Mouse (Mus musculus) activated CD4-positive, CD25-positive, alpha-beta regulatory T cell, adult 4 months (primary cell): ENCODE data around the gene Gm20388. TPM values are rescaled to one million over a fixed set of nuclear protein-coding genes. Genes with fewer than 3 reads are reported as not detected.

ENCODE experiments used
- ATAC-seq: one replicate; pipeline ENCODE4 v1.8.0; 2017
- polyA plus RNA-seq, 2 experiments: library from polyadenylated mRNA; unstranded; fragments of 100-300 nt; shearing (Covaris generic); gene quantifications; one replicate each; pipeline ENCODE4 v1.2.1; 2017

The Gm20388 gene
- polyA plus RNA-seq, 2 experiments from 2014 or later = 9.9 to 12.3 TPM

DNA sequence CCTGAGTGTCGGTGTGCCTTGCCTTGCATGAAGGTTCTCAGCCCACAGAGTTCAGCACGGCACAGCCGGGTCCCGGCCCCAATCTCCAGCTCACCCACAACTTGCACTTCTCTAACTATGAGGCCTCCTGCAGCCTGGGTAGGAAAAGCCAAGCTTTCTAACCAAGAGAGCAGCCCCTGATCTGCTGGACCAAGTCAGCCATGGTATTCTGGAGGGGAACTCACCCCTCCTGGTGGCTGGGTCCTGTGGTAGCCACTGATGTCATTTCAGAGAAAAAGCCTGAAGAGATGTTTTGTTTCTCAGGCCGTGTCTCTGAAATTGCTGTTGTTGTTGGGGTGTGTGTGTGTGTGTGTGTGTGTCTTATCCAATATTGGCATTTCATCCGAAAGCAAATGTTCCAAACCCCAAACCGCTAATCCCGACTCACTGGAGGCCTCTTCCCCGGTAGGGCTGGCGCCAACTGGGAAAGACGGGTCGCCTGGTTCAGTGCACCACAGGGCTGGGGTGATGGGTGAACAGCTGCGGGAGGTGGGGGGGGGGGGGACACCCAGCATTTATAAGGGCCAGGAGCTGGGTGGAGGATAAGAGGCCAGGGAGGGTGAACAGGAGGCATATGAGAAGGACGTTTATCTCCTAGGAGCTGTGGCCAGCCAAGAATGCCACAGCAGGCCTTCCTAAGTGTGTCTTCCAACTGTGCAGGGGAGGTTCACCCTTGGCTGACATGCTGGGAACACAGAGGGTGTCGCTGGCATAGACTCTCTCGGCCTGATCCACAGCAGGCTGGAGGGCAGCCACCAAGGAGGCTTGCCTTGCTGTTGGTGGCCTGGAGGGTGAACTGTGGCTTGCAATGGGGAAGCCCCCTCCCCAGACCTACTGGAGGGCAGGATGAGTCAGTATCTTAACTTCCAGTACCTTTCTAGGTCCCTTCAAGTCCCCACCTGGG lies 1286.4 kb downstream of the Gm20388 start:
- no peak for ATAC-seq

DNA sequence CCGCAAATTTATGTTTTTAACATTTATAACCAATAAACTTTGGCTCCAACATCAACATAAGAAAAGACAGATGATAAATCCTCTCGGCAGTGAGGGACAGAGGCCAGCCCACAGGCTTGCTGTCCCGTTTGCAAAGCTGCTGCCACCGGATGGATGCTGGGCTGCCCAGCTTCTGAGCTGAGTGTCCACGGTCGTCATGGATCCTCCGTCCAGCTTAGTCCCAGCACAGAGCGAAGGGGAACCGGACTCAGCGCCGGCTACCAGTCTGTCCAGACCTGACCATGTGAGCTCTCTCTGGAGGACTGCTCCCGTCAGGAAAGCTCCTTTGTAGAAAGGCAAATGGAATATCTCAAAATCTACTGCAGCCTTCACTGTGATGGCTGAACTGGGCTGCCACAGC lies 1289.4 kb downstream of the Gm20388 start:
- no peak for ATAC-seq

DNA sequence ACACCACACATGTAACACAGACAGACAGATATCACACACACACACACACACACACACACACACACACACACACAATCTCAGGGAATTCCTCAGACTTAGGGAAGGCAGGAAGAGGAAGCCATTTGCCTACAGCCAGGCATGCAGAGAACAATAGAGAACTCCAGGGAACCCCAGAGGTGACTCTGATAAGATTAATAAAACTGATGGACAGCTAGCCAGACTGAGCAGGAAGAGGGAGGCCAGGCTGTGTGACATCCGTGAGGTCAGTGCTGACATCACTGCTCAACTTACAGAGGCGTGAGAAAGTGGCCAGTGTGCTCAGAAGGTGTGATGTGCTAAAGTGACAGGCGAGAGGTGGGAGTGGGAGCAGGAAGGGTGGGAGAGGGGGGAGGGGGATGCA lies 1290.3 kb downstream of the Gm20388 start:
- ATAC-seq = no peak

DNA sequence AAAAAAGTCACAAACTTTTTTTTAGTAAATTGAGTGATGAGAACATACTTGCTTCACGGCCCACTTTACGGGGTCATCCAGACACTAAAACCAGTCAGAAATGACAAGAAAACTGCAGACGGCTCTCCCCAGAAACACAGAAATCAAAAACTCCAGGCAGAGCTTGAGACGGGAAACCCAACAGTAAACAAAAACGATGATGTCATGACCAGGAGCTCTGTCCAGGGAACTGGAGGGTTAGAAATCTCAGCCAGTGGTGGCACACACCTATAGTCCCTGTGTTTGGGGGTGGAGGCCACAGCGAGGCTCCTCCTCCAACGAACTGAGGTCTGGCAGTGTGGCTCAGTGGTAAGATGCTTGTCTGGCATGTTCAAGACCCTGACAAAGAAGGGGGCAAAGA lies 1291.0 kb downstream of the Gm20388 start:
- no peak for ATAC-seq

DNA sequence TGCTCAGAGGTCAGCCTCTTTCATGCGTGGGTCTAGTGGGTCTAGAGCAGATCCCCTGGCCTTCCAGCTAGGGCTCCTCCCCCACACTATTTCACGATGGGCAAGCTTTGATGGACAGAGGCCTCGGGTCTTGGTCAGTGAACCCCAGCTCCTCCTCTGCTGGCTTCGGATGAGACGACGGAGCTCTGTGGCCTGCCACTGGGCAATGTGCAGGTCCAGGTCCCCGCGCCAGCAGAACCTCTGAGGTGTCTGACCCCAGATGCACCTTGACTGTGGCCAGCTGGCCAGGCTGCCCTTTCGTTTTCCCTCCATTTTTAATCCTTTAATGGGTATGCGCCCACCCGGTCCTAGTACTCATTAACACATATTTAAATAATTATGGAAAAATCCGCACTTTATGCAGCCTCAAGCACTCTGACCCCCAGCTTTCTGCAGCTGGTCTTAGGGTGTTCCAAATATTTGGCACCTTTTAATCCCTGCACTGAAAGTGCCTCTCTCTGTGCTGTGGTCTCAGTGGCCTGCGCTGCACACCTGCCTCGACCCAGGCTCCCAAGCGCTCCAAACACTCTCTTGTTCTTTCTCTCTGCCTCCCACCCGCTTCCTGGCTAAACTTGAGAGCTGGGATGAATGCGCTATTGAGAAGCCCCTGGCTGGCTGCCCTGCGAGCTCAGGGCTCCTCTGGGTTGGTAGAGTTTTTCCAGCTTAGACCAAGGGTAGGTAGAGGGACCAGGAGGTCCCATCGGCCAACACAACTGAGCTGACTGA lies 1293.2 kb downstream of the Gm20388 start:
- no peak for ATAC-seq

DNA sequence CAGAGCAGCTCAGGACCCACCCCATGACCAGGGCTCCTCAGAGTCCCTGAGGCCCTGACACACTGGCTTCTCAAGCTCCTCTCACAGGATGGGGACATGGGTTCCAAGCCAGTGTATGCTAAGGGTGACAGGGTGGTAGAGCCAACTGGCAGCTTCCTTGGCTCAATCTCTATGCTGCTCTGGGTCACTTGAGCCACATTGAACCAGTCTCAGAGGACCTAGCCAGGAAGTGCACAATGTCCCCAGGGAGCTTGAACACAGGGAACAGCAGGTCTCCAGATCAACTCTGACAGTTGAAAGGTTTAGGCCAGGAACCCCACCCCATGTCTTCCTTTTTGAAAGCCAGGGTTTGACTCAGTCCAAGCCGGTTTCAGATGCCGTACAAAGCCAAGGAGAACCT lies 1296.5 kb downstream of the Gm20388 start:
- ATAC-seq = no peak

DNA sequence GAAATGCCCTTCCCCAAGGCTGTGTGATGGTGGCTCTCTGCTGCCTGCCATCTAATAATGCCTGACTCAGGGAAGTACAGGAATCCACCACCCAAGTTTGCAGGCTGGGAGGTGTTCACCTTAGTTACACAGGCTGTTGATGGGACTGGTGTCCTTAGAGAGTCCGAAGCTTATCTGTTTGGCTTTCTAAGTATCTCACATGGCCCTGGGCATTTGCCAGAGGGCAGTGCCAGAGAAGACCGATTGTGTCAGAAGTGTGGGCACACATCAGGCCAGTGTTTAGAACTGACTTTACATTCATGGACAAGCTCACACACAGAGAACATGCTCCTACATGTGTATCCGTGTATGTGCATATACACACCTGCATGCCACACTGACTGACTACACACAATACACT lies 1300.0 kb downstream of the Gm20388 start:
- no peak for ATAC-seq

DNA sequence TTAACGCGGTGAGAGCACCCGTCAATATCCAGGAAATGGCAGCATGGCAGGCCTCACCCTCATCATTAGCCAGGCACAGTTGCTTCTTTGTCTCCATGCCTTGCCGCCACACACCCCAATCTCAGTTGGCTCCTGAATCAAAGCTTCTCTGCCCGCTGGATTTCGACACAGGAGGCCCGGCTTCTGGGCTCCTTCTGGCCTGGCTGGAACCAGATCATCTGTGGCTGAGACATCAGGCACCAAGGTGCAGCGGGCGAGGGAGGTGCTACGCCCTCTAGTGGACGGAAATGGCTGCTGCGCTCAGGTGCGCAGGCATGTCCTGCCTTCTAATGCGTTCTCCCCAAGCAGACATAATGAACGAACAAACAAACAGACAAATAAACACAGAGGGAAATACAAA lies 1302.6 kb downstream of the Gm20388 start:
- ATAC-seq = no peak

DNA sequence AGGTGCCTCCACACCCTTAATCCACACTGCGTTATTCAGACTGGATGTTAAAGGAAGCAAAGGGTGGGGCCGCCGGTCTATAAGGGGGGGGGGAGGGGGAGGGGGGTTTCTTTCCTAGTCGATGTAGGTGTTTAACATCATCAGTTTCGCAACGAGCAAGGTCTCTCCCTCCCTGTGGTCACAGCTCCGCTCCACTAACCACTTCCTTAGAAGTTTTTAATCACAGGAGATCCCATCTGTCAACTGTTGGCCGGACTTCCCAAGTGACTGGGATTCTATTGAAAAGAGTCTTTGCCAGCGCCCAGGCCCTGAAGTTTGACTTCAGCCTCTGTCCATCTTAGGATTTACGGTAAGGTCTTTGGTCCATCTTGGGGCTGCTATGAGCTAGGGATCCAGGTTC lies 1303.0 kb downstream of the Gm20388 start:
- ATAC-seq = no peak

DNA sequence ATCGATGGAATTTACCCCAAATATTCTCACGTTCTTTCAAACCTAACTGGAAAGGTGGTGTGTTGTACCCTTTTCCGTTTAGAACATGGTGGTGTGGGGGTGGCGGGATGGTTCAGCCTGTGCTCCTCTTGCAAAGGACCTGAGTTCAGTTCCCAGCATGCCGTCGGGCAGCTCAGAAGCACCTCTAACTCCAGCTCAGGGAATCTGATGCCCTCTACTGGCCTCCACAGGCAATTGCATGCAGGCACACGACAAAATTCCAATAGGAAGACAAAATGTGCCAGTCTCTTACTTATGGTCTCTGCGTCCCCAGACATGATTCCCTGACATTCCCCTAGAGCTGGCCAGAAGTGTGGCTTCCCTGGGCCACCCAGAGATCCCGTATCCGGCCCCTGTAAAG lies 1304.3 kb downstream of the Gm20388 start:
- no peak for ATAC-seq

DNA sequence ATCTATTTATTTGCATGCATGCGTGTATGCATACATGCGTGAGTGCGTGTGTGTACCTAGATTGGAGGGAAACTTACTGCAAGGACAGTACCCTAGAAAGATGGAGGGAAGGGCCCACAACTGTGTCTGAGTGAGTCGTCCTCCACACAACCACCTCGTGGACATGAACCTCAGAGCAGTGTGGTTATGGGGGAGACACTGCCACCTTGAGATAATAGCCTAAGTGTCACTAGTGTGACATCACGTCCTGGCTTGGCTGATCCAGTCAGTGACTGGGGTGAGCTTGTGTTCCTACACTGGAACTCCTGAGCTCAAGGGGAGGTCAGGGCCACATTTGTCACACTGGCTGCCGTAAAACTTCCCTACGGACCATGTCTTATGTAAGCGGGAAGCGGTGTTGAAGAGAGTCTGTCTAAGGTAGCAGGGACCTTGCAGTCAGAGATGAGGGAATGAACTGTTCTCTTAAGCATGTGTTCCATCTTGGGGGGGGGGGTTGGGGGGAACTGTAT lies 1305.9 kb downstream of the Gm20388 start:
- no peak for ATAC-seq

DNA sequence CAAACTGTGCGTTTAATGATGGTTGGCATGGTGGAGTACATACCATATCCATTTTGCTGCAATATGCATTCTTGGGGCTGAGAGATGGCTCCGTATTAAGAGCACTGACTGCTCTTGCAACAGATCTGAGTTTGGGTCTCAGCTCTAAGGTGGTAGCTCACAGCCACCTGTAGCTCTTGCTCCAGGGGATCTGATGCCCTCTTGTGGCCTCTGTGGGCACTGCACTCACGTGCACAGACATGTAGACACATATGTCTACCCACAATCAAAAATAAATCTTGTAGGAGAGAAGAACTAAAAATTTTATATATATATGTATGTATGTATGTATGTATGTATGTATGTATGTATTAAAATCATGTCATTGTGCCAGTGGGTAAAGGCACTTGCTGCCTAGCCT lies 1307.8 kb downstream of the Gm20388 start:
- ATAC-seq = no peak

DNA sequence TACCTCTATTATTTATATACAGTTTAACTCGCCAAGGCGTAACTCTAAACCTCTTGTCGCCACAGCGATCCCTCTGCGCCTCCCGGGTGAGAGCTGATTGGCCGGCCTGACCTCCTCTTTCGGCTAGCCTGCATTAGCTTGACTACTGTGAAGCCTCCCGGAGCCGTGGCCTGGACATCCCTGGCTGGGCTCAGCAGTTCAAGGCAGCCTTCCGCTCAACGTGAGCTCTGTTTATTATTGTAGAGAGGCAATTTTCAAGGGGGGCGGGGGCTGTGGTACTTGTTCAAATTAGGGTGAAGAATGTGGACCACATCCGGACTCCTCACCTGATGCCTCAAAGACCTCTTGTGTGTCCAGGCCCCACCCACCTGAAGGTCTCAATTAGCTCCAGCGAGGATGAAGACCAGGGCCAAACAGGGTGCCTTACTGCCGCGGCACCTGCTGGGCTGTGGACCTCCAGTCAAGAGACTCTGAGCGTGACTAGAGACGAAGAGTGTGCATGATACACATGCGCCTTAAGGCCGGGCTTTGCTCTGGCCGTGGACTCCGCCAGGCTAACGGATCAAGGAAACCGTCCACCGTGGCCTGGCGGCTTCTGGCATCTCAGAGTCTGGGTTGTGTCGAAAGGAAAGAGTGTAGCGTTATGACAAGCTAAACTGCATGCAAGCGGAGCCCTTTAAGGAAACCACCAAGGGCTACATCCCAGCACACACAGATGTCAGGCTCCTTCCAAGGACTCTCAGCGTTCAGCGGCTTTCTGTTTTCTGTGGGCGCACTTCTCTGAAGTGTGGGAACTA lies 1309.7 kb downstream of the Gm20388 start:
- ATAC-seq = no peak

DNA sequence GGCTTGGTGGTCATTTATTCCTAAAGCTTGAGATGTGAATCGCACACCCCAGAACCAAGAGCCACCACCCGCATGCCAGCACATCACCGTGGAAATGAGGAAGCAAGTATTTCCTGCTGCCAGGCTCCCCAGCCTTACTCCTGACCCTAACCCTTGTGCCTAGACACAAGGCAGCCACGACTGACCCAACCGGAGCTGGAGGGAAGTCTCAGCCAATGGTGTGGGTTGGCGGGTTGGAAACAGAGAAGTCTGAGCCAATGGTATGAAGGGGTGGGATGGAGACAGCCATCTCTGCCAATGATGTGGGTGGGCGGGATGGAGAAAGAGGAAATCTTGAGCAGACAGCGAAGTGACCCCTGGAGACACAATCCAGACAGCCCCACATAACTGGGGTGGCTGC lies 1314.1 kb downstream of the Gm20388 start:
- ATAC-seq = no peak

DNA sequence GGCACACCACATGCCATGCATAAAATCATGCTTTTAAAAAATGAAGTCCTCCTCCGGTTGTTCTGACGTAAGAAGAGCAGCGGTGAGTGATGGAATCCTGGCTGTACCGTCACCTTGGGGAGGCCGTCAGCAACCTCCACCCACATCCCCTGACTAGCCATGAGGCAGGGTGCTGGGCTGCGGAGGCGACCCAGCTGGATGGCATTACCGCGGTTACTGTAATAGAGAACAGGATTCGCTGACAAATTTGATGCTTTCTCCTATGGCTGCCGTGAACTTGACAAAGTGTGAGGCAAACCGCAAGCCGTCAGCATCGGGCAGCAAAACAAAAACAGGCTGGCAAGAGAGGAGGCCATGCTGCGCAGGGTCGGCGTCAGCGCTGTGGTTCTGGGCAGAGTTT lies 1317.1 kb downstream of the Gm20388 start:
- ATAC-seq = no peak

DNA sequence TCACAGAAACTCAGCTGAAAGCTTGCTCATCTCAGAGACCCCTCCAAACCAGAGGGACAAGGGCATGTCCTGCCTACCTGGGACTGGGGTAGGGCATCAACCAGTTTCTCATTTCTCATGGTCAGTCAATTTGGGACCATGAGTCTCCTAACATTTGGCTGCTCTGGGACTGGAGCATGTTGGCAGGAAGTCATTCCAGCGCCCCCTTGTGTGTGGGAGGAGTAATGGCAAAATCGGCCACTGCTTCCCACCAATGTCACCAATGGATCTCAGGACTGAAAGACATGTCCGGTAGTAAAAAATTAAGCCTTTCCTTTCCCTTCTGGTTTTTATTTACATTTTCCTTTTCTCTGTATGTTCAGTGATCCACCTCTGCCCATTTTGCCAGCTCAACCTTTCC lies 1318.3 kb downstream of the Gm20388 start:
- no peak for ATAC-seq

DNA sequence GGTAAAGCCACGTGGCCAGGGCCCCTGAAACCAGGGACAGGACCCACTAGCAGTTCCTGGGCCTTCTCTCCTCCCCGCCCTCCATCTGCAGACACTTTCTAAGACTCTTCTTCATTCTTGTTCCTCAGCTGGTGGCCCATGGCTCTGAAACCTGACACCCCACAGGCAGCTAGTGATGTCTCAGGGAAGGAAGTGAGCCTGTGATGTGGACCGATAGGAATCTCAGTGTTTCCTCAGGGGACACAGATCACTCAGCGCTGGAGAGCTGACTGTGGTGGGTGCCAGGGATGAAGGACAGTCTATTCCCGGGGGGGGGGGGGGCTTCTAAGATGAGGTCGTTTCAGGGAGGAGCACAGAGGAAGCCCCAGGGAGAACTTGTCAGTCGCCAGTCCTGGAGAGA lies 1318.9 kb downstream of the Gm20388 start:
- no peak for ATAC-seq

DNA sequence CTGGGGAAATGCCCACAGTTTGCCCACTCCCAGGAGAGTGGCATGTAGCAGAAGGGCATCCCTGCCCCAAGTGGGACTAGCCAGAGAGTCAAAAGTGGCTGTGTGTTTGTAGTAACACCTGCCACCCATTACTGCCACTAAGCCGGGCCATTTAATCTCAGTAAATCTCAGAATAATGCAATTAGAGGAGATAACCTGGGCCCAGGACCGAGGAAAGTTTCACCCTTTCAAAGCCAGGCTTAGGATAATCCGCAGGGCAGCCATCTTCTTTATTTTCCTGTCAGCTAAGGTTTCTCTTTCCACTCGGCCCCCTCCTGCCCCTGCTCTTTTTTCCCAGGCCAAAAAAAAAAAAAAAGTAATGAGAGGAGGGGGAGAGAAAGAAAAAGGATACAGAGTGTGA lies 1322.6 kb downstream of the Gm20388 start:
- ATAC-seq = no peak

DNA sequence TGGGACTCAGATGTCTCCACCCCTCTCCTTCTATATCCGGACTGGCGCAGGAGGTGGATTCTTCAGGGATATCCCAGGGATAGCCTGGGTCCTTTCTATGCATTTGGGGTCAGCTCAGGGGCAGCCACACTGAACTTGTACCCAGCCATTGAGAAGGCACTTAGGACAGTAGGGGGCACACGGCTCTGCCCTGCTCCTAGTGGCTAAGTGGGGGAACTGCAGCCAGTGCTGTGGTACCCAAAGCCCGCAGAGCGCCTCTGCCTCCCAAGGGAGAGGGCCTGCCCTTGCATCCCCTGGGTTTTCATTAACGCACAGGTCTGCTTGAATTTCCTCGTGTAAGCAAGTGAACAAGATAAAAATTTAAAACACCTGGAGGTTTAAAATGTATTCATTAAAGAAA lies 1324.3 kb downstream of the Gm20388 start:
- ATAC-seq = no peak

DNA sequence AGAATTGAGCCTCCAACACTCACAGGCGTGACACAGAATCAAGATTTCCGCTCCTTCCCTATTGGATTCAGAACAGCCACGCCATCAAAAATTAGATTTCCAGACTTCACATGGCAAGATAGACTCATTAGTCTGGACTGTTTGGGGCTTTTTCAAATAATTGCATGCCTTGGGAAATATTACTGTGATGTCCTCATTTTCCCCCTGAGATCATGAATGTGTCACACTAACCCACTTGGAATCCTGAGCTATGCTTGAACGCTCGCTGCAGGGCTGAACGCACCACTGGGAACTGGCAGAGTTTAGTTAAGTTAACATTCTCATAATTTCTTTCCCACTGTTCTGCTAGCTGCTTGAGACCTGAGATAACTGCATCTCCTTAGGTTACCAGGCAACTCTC lies 1329.0 kb downstream of the Gm20388 start:
- no peak for ATAC-seq

DNA sequence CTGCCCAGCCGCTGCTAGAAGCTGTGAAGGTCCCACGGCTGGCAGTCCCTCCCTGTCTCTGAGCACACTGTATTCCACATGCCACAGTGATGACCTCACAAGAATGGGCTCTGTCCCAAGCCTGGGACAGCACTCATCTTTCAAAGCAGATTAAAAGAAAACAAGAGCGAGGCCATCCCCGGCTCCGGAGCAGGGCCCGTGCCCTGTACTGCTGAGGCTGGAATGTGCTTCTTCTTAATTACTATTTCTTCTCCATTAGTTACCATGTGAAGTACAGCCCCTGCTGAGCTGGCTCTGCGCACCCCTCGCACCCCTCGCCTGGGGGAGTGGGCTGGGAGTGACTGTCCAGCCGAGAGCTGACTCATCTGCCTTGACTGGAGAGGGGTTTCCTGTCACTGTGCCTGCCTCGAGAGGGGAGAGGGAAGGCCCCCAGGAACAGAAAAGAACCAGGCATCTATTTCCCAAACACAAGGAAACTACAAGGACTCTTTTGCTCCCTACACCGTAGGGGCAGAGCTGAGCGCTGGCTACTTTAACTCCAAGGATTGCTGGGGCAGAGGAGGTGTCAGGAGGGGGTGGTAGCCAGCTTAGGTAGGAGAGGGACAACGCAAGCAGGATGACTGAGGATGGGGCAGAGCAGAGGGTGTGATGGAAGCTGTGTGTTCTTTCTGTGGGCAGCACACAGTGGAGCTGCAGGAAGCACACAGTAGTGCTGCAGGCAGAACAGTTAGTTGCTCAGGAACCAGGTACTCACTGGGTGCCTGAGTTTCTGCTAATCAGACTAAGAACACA lies 1331.3 kb downstream of the Gm20388 start:
- no peak for ATAC-seq

DNA sequence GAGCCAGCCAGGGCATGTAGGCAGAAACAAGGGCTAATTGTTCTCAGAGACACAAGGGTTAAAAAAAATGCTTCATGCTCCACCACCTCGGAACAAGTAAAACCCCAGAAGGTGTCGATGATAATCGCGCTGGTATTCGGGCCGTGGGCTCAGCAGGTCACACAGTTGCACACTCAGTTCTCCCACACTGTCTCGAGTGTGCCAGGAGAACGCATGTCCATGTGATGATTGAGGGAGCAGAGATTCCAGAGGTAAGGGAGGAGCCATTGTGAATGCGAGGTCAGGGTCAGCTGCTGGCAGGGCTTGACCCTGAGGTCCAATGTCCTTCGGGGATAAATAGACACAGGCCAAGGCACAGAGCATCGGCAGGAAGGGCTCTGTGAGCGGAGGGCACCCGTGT lies 1332.0 kb downstream of the Gm20388 start:
- no peak for ATAC-seq
